Mouse (Mus musculus) T-helper 2 cell (primary cell): ENCODE data around the gene Bglap2.
"Not testable (repeated sequence)": the region's sequence is repeated elsewhere in the genome, so short reads cannot be mapped to it uniquely, and the experiment has no call there.

Experiments used
- in situ Hi-C: fragments of 300-600 bp; cut with MboI, MseI; formaldehyde crosslinking; loops from one replicate; pipeline ENCODE4 v1.15.1; 2025; ENCODE audit warnings: high pct_unique_total_duplicates

Gene Bglap2

GRCm38 (mm10) chr3:88378599-88378998, at the start of gene Bglap2:
TSS of gene Bglap2 (minus strand) at chr3:88378699.
- in situ Hi-C loops = not testable (repeated sequence)

GRCm38 (mm10) chr3:88427342-88427905, 48.9 kb upstream of the Bglap2 start:
- in situ Hi-C loops = no loop called here

GRCm38 (mm10) chr3:88425708-88426420, 47.4 kb upstream of the Bglap2 start:
- in situ Hi-C loops = no loop called here

GRCm38 (mm10) chr3:88425330-88425689, 46.8 kb upstream of the Bglap2 start:
- in situ Hi-C loops = no loop called here

- in situ Hi-C loops = no loop called here
These were observed 46.3 kb upstream of the Bglap2 start, which contains the start of gene Slc25a44 for GRCm38 (mm10) chr3:88424605-88425329. TSS of gene Slc25a44 (minus strand) at chr3:88425139.

- in situ Hi-C loops = no loop called here
These were observed 43.7 kb upstream of the Bglap2 start for GRCm38 (mm10) chr3:88422020-88422720.

- in situ Hi-C loops = no loop called here
These were observed 42.3 kb upstream of the Bglap2 start for GRCm38 (mm10) chr3:88420771-88421170.

GRCm38 (mm10) chr3:88418016-88418415, 39.5 kb upstream of the Bglap2 start:
- in situ Hi-C loops = no loop called here

GRCm38 (mm10) chr3:88415668-88416067, 37.2 kb upstream of the Bglap2 start:
- in situ Hi-C loops = no loop called here

- in situ Hi-C loops = no loop called here
These were observed 34.1 kb upstream of the Bglap2 start for GRCm38 (mm10) chr3:88412636-88413035.

GRCm38 (mm10) chr3:88411681-88412080, 33.2 kb upstream of the Bglap2 start:
- in situ Hi-C loops = no loop called here

- in situ Hi-C loops = no loop called here
These were observed 32.1 kb upstream of the Bglap2 start for GRCm38 (mm10) chr3:88410645-88411031.

GRCm38 (mm10) chr3:88409741-88410644, 31.5 kb upstream of the Bglap2 start, which contains the start of gene Pmf1:
TSS of gene Pmf1 (minus strand) at chr3:88410331.
- in situ Hi-C loops = loop anchor here (5.0 kb wide), 2 partner anchors 57 to 112 kb away; no protein-coding TSS in a partner anchor

GRCm38 (mm10) chr3:88408953-88409352, 30.5 kb upstream of the Bglap2 start:
- in situ Hi-C loops = loop anchor here (5.0 kb wide), 2 partner anchors 58 to 113 kb away; no protein-coding TSS in a partner anchor

GRCm38 (mm10) chr3:88407529-88407928, 29.0 kb upstream of the Bglap2 start:
- in situ Hi-C loops = loop anchor here (5.0 kb wide), 2 partner anchors 60 to 115 kb away; no protein-coding TSS in a partner anchor

GRCm38 (mm10) chr3:88407090-88407489, 28.6 kb upstream of the Bglap2 start:
- in situ Hi-C loops = loop anchor here (5.0 kb wide), 2 partner anchors 60 to 115 kb away; no protein-coding TSS in a partner anchor

- in situ Hi-C loops = no loop called here
These were observed 25.2 kb upstream of the Bglap2 start for GRCm38 (mm10) chr3:88403522-88404230.

GRCm38 (mm10) chr3:88398666-88399065, 20.2 kb upstream of the Bglap2 start:
- in situ Hi-C loops = no loop called here

- in situ Hi-C loops = no loop called here
These were observed 17.2 kb upstream of the Bglap2 start for GRCm38 (mm10) chr3:88395742-88396141.

- in situ Hi-C loops = no loop called here
These were observed 16.8 kb upstream of the Bglap2 start for GRCm38 (mm10) chr3:88395288-88395687.
